Mouse (Mus musculus) lung, embryonic 14.5 days (tissue): Measurements from ENCODE around the gene Cox6a2. TPM values are rescaled to one million over a fixed set of nuclear protein-coding genes. Genes with fewer than 3 reads are reported as not detected.

ENCODE experiments used
- ATAC-seq: fragments of 200-750 bp; cut with Nextera tagmentation; 2 replicates; pipeline ENCODE4 v1.8.0; 2017; ENCODE audit warnings: mild to moderate bottlenecking, moderate TSS enrichment, moderate library complexity; ENCODE audit not compliant: insufficient read depth
- DNase-seq: peaks from one replicate; pipeline ENCODE4 v3.0.0-alpha.2; 2015
- H3K27ac ChIP-seq: fragments of 300-500 bp; sonication (generic); 2 replicates; pipeline ENCODE4 v1.5.1; 2014; ENCODE audit warnings: low read depth, mild to moderate bottlenecking, moderate library complexity
- H3K27me3 ChIP-seq: fragments of 300-500 bp; sonication (generic); 2 replicates; pipeline ENCODE4 v1.6.1; 2014; ENCODE audit warnings: low read length, control low read depth; ENCODE audit not compliant: insufficient read depth
- H3K36me3 ChIP-seq: fragments of 300-500 bp; sonication (generic); 2 replicates; pipeline ENCODE4 v1.6.1; 2014; ENCODE audit warnings: control low read depth; ENCODE audit not compliant: insufficient read depth
- H3K4me1 ChIP-seq: fragments of 300-500 bp; sonication (generic); 2 replicates; pipeline ENCODE4 v1.6.1; 2014; ENCODE audit warnings: antibody characterized with exemption, control low read depth; ENCODE audit not compliant: insufficient read depth
- H3K4me2 ChIP-seq: fragments of 300-500 bp; sonication (generic); 2 replicates; pipeline ENCODE4 v1.6.1; 2014; ENCODE audit warnings: mild to moderate bottlenecking
- H3K4me3 ChIP-seq: fragments of 300-500 bp; sonication (generic); 2 replicates; pipeline ENCODE4 v1.5.1; 2014; ENCODE audit warnings: low read depth, low read length
- H3K9ac ChIP-seq: fragments of 300-500 bp; sonication (generic); 2 replicates; pipeline ENCODE4 v1.6.1; 2014
- H3K9me3 ChIP-seq: fragments of 300-500 bp; sonication (generic); 2 replicates; pipeline ENCODE4 v1.6.1; 2016; ENCODE audit warnings: low read depth, low read length, control low read depth
- CTCF ChIP-seq: IDR thresholded peaks from 2 replicates; pipeline ENCODE4 v1.5.1; 2016; ENCODE audit warnings: antibody characterized with exemption, low read depth
- WGBS: fragments of 180-500 bp; shearing (Covaris S2); extraction: QIAGEN DNeasy Blood & Tissue Kit; methylation state at CpG from one replicate; pipeline ENCODE4 v1.1.7; 2014; 5-methylcytosine and 5-hydroxymethylcytosine counted together
- polyA plus RNA-seq: library from polyadenylated mRNA; unstranded; fragments of >200 nt; fragmentation: Nextera tagmentation; extraction: Ambion mirVana; gene quantifications from 2 replicates; pipeline ENCODE4 v1.2.1, GENCODE M21; 2014

Cox6a2 gene
- polyA plus RNA-seq, 1 experiment from 2014 or later, result 0.29 TPM

- Histone ChIP-seq H3K4me2 (no peak overlapping the region), H3K9me3 (no peaks in the 10 kb centered on the region), H3K4me3 (no peak overlapping the region), H3K36me3 (no peaks in the 10 kb centered on the region), H3K9ac (no peak overlapping the region), H3K4me1 (no peaks in the 10 kb centered on the region), H3K27me3 (no peaks in the 10 kb centered on the region), H3K27ac (no peak overlapping the region)
- WGBS, result 29% methylated on average over 8 of the region's 8 CpGs
- no peak for ATAC-seq
- peak; percentile 48 for DNase-seq
- no peak for TF ChIP-seq CTCF
These were observed 25.6 kb upstream of the Cox6a2 start for GRCm38 (mm10) chr7:128231741-128232140.

- WGBS, result 83% methylated on average over 3 of the region's 3 CpGs
- Histone ChIP-seq H3K4me2 (no peak overlapping the region), H3K9me3 (no peaks in the 10 kb centered on the region), H3K4me3 (no peak overlapping the region), H3K4me1 (no peaks in the 10 kb centered on the region), H3K9ac (no peak overlapping the region), H3K27ac (no peak overlapping the region), H3K27me3 (no peaks in the 10 kb centered on the region), H3K36me3 (no peaks in the 10 kb centered on the region)
- no peak for TF ChIP-seq CTCF
- DNase-seq (no peak), ATAC-seq (no peak)
These were observed 14.7 kb upstream of the Cox6a2 start for GRCm38 (mm10) chr7:128220936-128221335.

- ATAC-seq (no peak), DNase-seq (no peak)
- Histone ChIP-seq H3K4me3 (no peak overlapping the region), H3K9ac (no peak overlapping the region), H3K27me3 (no peaks in the 10 kb centered on the region), H3K4me1 (no peaks in the 10 kb centered on the region), H3K9me3 (no peaks in the 10 kb centered on the region), H3K4me2 (no peak overlapping the region), H3K36me3 (no peaks in the 10 kb centered on the region), H3K27ac (no peak overlapping the region)
- TF ChIP-seq CTCF, result no peak
- 77% methylated on average over 4 of the region's 4 CpGs for WGBS
These were observed 13.8 kb upstream of the Cox6a2 start for GRCm38 (mm10) chr7:128219952-128220351.

- DNase-seq (no peak), ATAC-seq (no peak)
- H3K27ac ChIP-seq, result no peak overlapping the region
- no peaks in the 10 kb centered on the region for H3K9me3 ChIP-seq
- no peaks in the 10 kb centered on the region for H3K4me1 ChIP-seq
- H3K4me3 ChIP-seq, result no peak overlapping the region
- no peak for TF ChIP-seq CTCF
- no peaks in the 10 kb centered on the region for H3K27me3 ChIP-seq
- no peak overlapping the region for H3K4me2 ChIP-seq
- no peaks in the 10 kb centered on the region for H3K36me3 ChIP-seq
- 38% methylated on average over 3 of the region's 3 CpGs for WGBS
- no peak overlapping the region for H3K9ac ChIP-seq
These were observed 3.6 kb upstream of the Cox6a2 start for GRCm38 (mm10) chr7:128209826-128210225.

GRCm38 (mm10) chr7:128208187-128208586 lies 2.0 kb upstream of the Cox6a2 start:
- H3K4me1 ChIP-seq, result no peaks in the 10 kb centered on the region
- TF ChIP-seq CTCF, result peak; percentile 93

GRCm38 (mm10) chr7:128205695-128206094 lies 492 bp downstream of the Cox6a2 start:
- Histone ChIP-seq H3K9me3 (no peaks in the 10 kb centered on the region), H3K4me3 (no peak overlapping the region), H3K4me2 (no peak overlapping the region), H3K27me3 (no peaks in the 10 kb centered on the region), H3K36me3 (no peaks in the 10 kb centered on the region), H3K27ac (no peak overlapping the region), H3K4me1 (no peaks in the 10 kb centered on the region), H3K9ac (no peak overlapping the region)
- no peak for TF ChIP-seq CTCF
- ATAC-seq (no peak), DNase-seq (no peak)
- 78% methylated on average over 18 of the region's 18 CpGs for WGBS

More at GRCm38 (mm10) chr7:128208187-128208586, 2.0 kb upstream of the Cox6a2 start:
- no peak for ATAC-seq
- peak; percentile 91 for DNase-seq
- Histone ChIP-seq H3K4me3 (no peak overlapping the region), H3K9ac (no peak overlapping the region), H3K4me2 (no peak overlapping the region), H3K36me3 (no peaks in the 10 kb centered on the region), H3K27me3 (no peaks in the 10 kb centered on the region), H3K27ac (no peak overlapping the region), H3K9me3 (no peaks in the 10 kb centered on the region)
- 4% methylated on average over 4 of the region's 4 CpGs for WGBS

GRCm38 (mm10) chr7:128204179-128204578 lies 2.0 kb downstream of the Cox6a2 start:
- WGBS, result 83% methylated on average over 8 of the region's 8 CpGs
- no peak overlapping the region for H3K9ac ChIP-seq
- TF ChIP-seq CTCF, result no peak
- H3K4me1 ChIP-seq, result no peaks in the 10 kb centered on the region
- H3K27me3 ChIP-seq, result no peaks in the 10 kb centered on the region
- H3K36me3 ChIP-seq, result no peaks in the 10 kb centered on the region
- H3K4me2 ChIP-seq, result no peak overlapping the region
- H3K9me3 ChIP-seq, result no peaks in the 10 kb centered on the region
- H3K27ac ChIP-seq, result no peak overlapping the region
- DNase-seq, result no peak
- no peak for ATAC-seq
- no peak overlapping the region for H3K4me3 ChIP-seq

GRCm38 (mm10) chr7:128203071-128203470 lies 3.1 kb downstream of the Cox6a2 start:
- no peak overlapping the region for H3K4me2 ChIP-seq
- H3K9me3 ChIP-seq, result no peaks in the 10 kb centered on the region
- no peak for TF ChIP-seq CTCF
- no peak overlapping the region for H3K27ac ChIP-seq
- no peak overlapping the region for H3K4me3 ChIP-seq
- no peaks in the 10 kb centered on the region for H3K27me3 ChIP-seq
- ATAC-seq (no peak), DNase-seq (no peak)
- 72% methylated on average over 9 of the region's 9 CpGs for WGBS
- no peaks in the 10 kb centered on the region for H3K36me3 ChIP-seq
- H3K9ac ChIP-seq, result no peak overlapping the region
- no peaks in the 10 kb centered on the region for H3K4me1 ChIP-seq
